ENCODE assay signal across 9 mouse cellular contexts in the genomic region with DNA sequence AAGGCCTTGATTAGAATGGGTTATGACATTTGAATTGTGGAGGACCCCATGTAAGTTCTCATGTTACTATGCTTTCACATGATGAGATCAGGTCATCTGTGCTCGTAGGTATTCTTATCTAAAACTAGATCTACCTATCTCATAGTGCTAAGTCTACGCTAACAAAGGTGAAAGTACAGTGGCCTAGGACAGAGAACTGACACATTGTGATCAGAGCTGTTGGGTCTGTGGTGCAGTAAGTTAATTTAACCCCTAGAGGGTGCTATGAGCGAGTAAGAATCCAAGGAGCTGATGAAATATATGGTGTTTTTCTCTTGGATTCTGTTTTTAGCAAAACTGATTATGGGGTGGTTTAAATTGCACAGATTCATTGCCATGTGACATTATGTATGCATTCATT.
DNase-seq lines count a peak whose midpoint lies in the region; ATAC-seq lines count a peak whose summit lies in the region.
"Had no signal": no experiment of that assay in that cellular context is flagged by ENCODE, and none has a peak within 500 bp of the region (broad histone marks: within the 10 kb centered on the region; RNA-seq: fewer than 3 reads in every experiment).

No protein-coding gene starts in this region.

- intact Hi-C loops in heart, postnatal 25 days (cut with DNase I), result no loop called here

- H3K4me1 ChIP-seq in forebrain, embryonic 13.5 days, result no peaks in the 10 kb centered on the region
- H3K4me1 ChIP-seq in midbrain, embryonic 13.5 days (replicated peaks), result no peaks in the 10 kb centered on the region

- H3K36me3 ChIP-seq in forebrain, embryonic 13.5 days (ENCODE audit: poor library complexity, severe bottlenecking), result no peaks in the 10 kb centered on the region
- H3K36me3 ChIP-seq in midbrain, embryonic 13.5 days, result no peaks in the 10 kb centered on the region

- H3K9ac ChIP-seq in forebrain, embryonic 13.5 days, result no peak overlapping the region
- no peak overlapping the region for H3K9ac ChIP-seq in midbrain, embryonic 13.5 days (replicated peaks)

- H3K4me3 ChIP-seq in forebrain, embryonic 13.5 days, result no peak overlapping the region
- H3K4me3 ChIP-seq in midbrain, embryonic 13.5 days (replicated peaks), result no peak overlapping the region

- WGBS in forebrain, embryonic 13.5 days, result 36% methylated on average over 3 of the region's 3 CpGs
- 42% methylated on average over 3 of the region's 3 CpGs for WGBS in midbrain, embryonic 13.5 days

- no peak overlapping the region for H3K27ac ChIP-seq in forebrain, embryonic 13.5 days
- H3K27ac ChIP-seq in midbrain, embryonic 13.5 days, result no peak overlapping the region
- H3K27ac ChIP-seq: macrophage had no signal

- peak; percentile 69 for ATAC-seq in forebrain, embryonic 13.5 days
- peak; percentile 71 for ATAC-seq in midbrain, embryonic 13.5 days
- no peak for ATAC-seq in activated CD4-positive, CD25-positive, alpha-beta regulatory T cell, adult 4 months

- DNase-seq in embryo, embryonic 10 days (ENCODE audit: low spot score), result peak; percentile 33
- DNase-seq in embryo, embryonic 9.5 days (ENCODE audit: extremely low spot score), result no peak
- DNase-seq in lung, postnatal 10 days, result peak; percentile 22
- no peak for DNase-seq in lung, postnatal 4 days
- no peak for DNase-seq in heart, postnatal 25 days (ENCODE audit: low spot score)

- H3K27me3 ChIP-seq in forebrain, embryonic 13.5 days, result no peaks in the 10 kb centered on the region
- no peaks in the 10 kb centered on the region for H3K27me3 ChIP-seq in midbrain, embryonic 13.5 days

- no peaks in the 10 kb centered on the region for H3K9me3 ChIP-seq in forebrain, embryonic 13.5 days (replicated peaks)
- H3K9me3 ChIP-seq in midbrain, embryonic 13.5 days, result no peaks in the 10 kb centered on the region

- no peak overlapping the region for H3K4me2 ChIP-seq in forebrain, embryonic 13.5 days
- H3K4me2 ChIP-seq in midbrain, embryonic 13.5 days (replicated peaks), result no peak overlapping the region

Comparison
In these comparisons a context has a peak if more than half of its experiments do, and no peak if none do; other contexts are left out.
1. DNase-seq: peak in embryo, embryonic 10 days (single experiment) and lung, postnatal 10 days (single experiment); none in embryo, embryonic 9.5 days (single experiment), lung, postnatal 4 days (0 of 2) and heart, postnatal 25 days (single experiment).